19 mouse cellular contexts compared by ENCODE assay signal in genomic region chr9:118944388-118944787, GRCm38 (mm10). TPM values are rescaled to one million over a fixed set of nuclear protein-coding genes. Genes with fewer than 3 reads are reported as not detected.
A peak's percentile ranks its signal among the peaks of the same experiment; 100 is the strongest.
DNase-seq lines count a peak whose midpoint lies in the region; ATAC-seq and TF ChIP-seq lines count a peak whose summit lies in the region.
"Had no signal": no experiment of that assay in that cellular context is flagged by ENCODE, and none has a peak within 500 bp of the region (broad histone marks: within the 10 kb centered on the region; RNA-seq: fewer than 3 reads in every experiment).

No protein-coding gene starts in this region.

- H3K9me3 ChIP-seq in heart, embryonic 16.5 days (replicated peaks; ENCODE audit: control insufficient read depth, low read length): no peaks in the 10 kb centered on the region
- no peaks in the 10 kb centered on the region for H3K9me3 ChIP-seq in lung, embryonic 14.5 days (ENCODE audit: low read depth, low read length)
- H3K9me3 ChIP-seq: heart, embryonic 15.5 days; hindbrain, embryonic 13.5 days; limb, embryonic 13.5 days; midbrain, embryonic 10.5 days; neural tube, embryonic 12.5 days had no signal

- no peak for ATAC-seq in heart, embryonic 16.5 days (replicated peaks; ENCODE audit: extremely low read depth, insufficient read depth, low FRiP score)
- ATAC-seq in lung, embryonic 14.5 days (ENCODE audit: insufficient read depth): no peak
- ATAC-seq in common myeloid progenitor, adult 5-6 weeks (replicated peaks; ENCODE audit: low read depth, poor library complexity, severe bottlenecking): peak; percentile 84
- ATAC-seq in activated CD4-positive, CD25-positive, alpha-beta regulatory T cell, adult 4 months: no peak
- no peak for ATAC-seq in granulocyte monocyte progenitor cell, adult 5-6 weeks (replicated peaks; ENCODE audit: poor library complexity, severe bottlenecking)
- ATAC-seq: Patski had no signal

- DNase-seq in heart, adult 11 months: no peak
- DNase-seq in lung, embryonic 14.5 days: no peak
- no peak for DNase-seq in lung, adult 18-20 months
- DNase-seq in lung, postnatal 36 days: peak; percentile 61
- DNase-seq: B cell, adult 2 months; cerebellum, adult 9-11 months; gastrocnemius, postnatal 10 days; right cerebral cortex, postnatal 25 days had no signal

- H3K27me3 ChIP-seq in heart, embryonic 16.5 days (ENCODE audit: control insufficient read depth, insufficient read depth, low read length): no peaks in the 10 kb centered on the region
- H3K27me3 ChIP-seq in lung, embryonic 14.5 days (ENCODE audit: insufficient read depth, low read length): no peaks in the 10 kb centered on the region
- H3K27me3 ChIP-seq: heart, embryonic 15.5 days; hindbrain, embryonic 13.5 days; limb, embryonic 13.5 days; neural tube, embryonic 12.5 days; Patski had no signal

- H3K36me3 ChIP-seq in heart, embryonic 16.5 days (ENCODE audit: control insufficient read depth, insufficient read depth): no peaks in the 10 kb centered on the region
- H3K36me3 ChIP-seq in lung, embryonic 14.5 days (ENCODE audit: insufficient read depth): no peaks in the 10 kb centered on the region
- H3K36me3 ChIP-seq: heart, embryonic 15.5 days; midbrain, embryonic 10.5 days; neural tube, embryonic 12.5 days had no signal

- peaks cover 36% of the 10 kb centered on the region for H3K4me1 ChIP-seq in heart, embryonic 16.5 days (ENCODE audit: control insufficient read depth, insufficient read depth, low read length)
- peaks cover 8% of the 10 kb centered on the region; the same call in 1 of the 2 replicates for H3K4me1 ChIP-seq in lung, embryonic 14.5 days (ENCODE audit: insufficient read depth)

- H3K27ac ChIP-seq in heart, embryonic 16.5 days (ENCODE audit: low read length): 0 out of 2 replicates have a peak overlapping the region, but pooled peaks have one; percentile 32
- H3K27ac ChIP-seq in lung, embryonic 14.5 days (ENCODE audit: low read depth): no peak overlapping the region
- H3K27ac ChIP-seq: heart, embryonic 15.5 days; hindbrain, embryonic 13.5 days; limb, embryonic 13.5 days; midbrain, embryonic 10.5 days; neural tube, embryonic 12.5 days; stomach, postnatal 0 days had no signal

- H3K4me2 ChIP-seq in heart, embryonic 16.5 days (ENCODE audit: low read depth, low read length): no peak overlapping the region
- 0 out of 2 replicates have a peak overlapping the region, but pooled peaks have one; percentile 18 for H3K4me2 ChIP-seq in lung, embryonic 14.5 days
- H3K4me2 ChIP-seq: heart, embryonic 15.5 days; hindbrain, embryonic 13.5 days; limb, embryonic 13.5 days; neural tube, embryonic 12.5 days had no signal

- no peak overlapping the region for H3K4me3 ChIP-seq in heart, embryonic 16.5 days (ENCODE audit: low read length)
- no peak overlapping the region for H3K4me3 ChIP-seq in lung, embryonic 14.5 days (ENCODE audit: low read depth, low read length)
- H3K4me3 ChIP-seq: heart, embryonic 15.5 days; hindbrain, embryonic 13.5 days; limb, embryonic 13.5 days; midbrain, embryonic 10.5 days; neural tube, embryonic 12.5 days had no signal

- H3K9ac ChIP-seq in heart, embryonic 16.5 days (ENCODE audit: low read length): no peak overlapping the region
- H3K9ac ChIP-seq in lung, embryonic 14.5 days: no peak overlapping the region
- H3K9ac ChIP-seq: heart, embryonic 15.5 days; hindbrain, embryonic 13.5 days; limb, embryonic 13.5 days; neural tube, embryonic 12.5 days had no signal

- no peak for TF ChIP-seq CTCF in lung, embryonic 14.5 days (IDR thresholded peaks at IDR 0.05; ENCODE audit: low read depth)

- WGBS in heart, embryonic 16.5 days: 34% methylated on average over 12 of the region's 12 CpGs
- WGBS in lung, embryonic 14.5 days: 31% methylated on average over 12 of the region's 12 CpGs

RNA-seq across cellular contexts. Expression of gene Ctdspl, which starts 18.1 kb away (rescaled TPM):
- 8.1 and 9.3 TPM in 2 replicates for polyA plus RNA-seq in heart, embryonic 16.5 days (2015; fragmentation: Nextera tagmentation; extraction: Ambion mirVana)
- 20.1 and 22.9 TPM in 2 replicates for polyA plus RNA-seq in lung, embryonic 14.5 days (2014; fragmentation: Nextera tagmentation; extraction: Ambion mirVana)
- total RNA-seq in common myeloid progenitor, adult 5-6 weeks (2017): 6.3 and 7.8 TPM in 2 replicates
- 1 to 10 TPM; 1.0 to 1.2 TPM for polyA plus RNA-seq in activated CD4-positive, CD25-positive, alpha-beta regulatory T cell, adult 4 months (2017; shearing (Covaris generic))
- total RNA-seq in granulocyte monocyte progenitor cell, adult 5-6 weeks (2014; fragmentation: Nextera tagmentation): 25.4 and 28.7 TPM in 2 replicates
- 6.5 and 7.9 TPM in 2 replicates for total RNA-seq in granulocyte monocyte progenitor cell, adult 5-6 weeks (2017)
